8 mouse cellular contexts compared by ENCODE assay signal in genomic region chr2:33887328-33888099, GRCm38 (mm10). TPM values are rescaled to one million over a fixed set of nuclear protein-coding genes. Genes with fewer than 3 reads are reported as not detected.
DNase-seq lines count a peak whose midpoint lies in the region; ATAC-seq and TF ChIP-seq lines count a peak whose summit lies in the region.

TSS of gene Mvb12b (minus strand) at chr2:33887946.

- TF ChIP-seq CTCF in liver, adult 2 months (IDR thresholded peaks at IDR 0.05; ENCODE audit: low read depth, low read length) = no peak

- peak within 1 kb of the TSS; percentile 92 for H3K4me2 ChIP-seq in embryonic facial prominence, embryonic 13.5 days
- peak within 1 kb of the TSS; percentile 78 for H3K4me2 ChIP-seq in stomach, embryonic 15.5 days

- H3K79me2 ChIP-seq in liver, adult 2 months (ENCODE audit: control insufficient read depth, insufficient read depth, low read length) = no peaks in the 10 kb centered on the region

- H3K9me3 ChIP-seq in embryonic facial prominence, embryonic 13.5 days = no peaks in the 10 kb centered on the region
- no peaks in the 10 kb centered on the region for H3K9me3 ChIP-seq in heart, embryonic 10.5 days
- H3K9me3 ChIP-seq in stomach, embryonic 15.5 days = no peaks in the 10 kb centered on the region

- peak; percentile 53 for ATAC-seq in embryonic facial prominence, embryonic 13.5 days (ENCODE audit: insufficient number of reproducible peaks, insufficient read depth, low FRiP score, low TSS enrichment, low read depth)
- ATAC-seq in stomach, embryonic 15.5 days (ENCODE audit: insufficient read depth, low FRiP score, low read depth) = peak; percentile 75

- peaks cover 33% of the 10 kb centered on the region for H3K4me1 ChIP-seq in embryonic facial prominence, embryonic 13.5 days
- peaks cover 29% of the 10 kb centered on the region for H3K4me1 ChIP-seq in heart, embryonic 10.5 days
- H3K4me1 ChIP-seq in liver, adult 2 months (ENCODE audit: control insufficient read depth, insufficient read depth, low read length) = peaks cover 5% of the 10 kb centered on the region
- peaks cover 8% of the 10 kb centered on the region; the same call in 1 of the 2 replicates for H3K4me1 ChIP-seq in stomach, embryonic 15.5 days

- H3K27me3 ChIP-seq in embryonic facial prominence, embryonic 13.5 days = no peaks in the 10 kb centered on the region
- H3K27me3 ChIP-seq in heart, embryonic 10.5 days (ENCODE audit: insufficient read depth, poor library complexity, severe bottlenecking) = peaks cover 8% of the 10 kb centered on the region; the same call in 1 of the 2 replicates
- H3K27me3 ChIP-seq in liver, adult 2 months (ENCODE audit: control insufficient read depth, insufficient read depth, low read length) = no peaks in the 10 kb centered on the region
- H3K27me3 ChIP-seq in stomach, embryonic 15.5 days (replicated peaks) = no peaks in the 10 kb centered on the region

- DNase-seq in B cell, adult 2 months = peak; percentile 37 to 48
- peak; percentile 71 for DNase-seq in adrenal gland, postnatal 25 days
- DNase-seq in heart, embryonic 10.5 days (ENCODE audit: low spot score) = no peak
- peak; percentile 74 for DNase-seq in kidney, adult 9 months
- DNase-seq in liver, adult 2 months (ENCODE audit: extremely low read depth, low read depth, low spot score) = peak; percentile 12
- DNase-seq in naive thymus-derived CD4-positive, alpha-beta T cell, adult 2 months (ENCODE audit: low read depth) = peak; percentile 66

- peak within 1 kb of the TSS; percentile 84 for H3K4me3 ChIP-seq in embryonic facial prominence, embryonic 13.5 days
- peak within 1 kb of the TSS; percentile 92 for H3K4me3 ChIP-seq in heart, embryonic 10.5 days
- H3K4me3 ChIP-seq in liver, adult 2 months (ENCODE audit: insufficient read depth, low read depth, low read length) = peak within 1 kb of the TSS; percentile 77
- peak within 1 kb of the TSS; percentile 61 for H3K4me3 ChIP-seq in stomach, embryonic 15.5 days (replicated peaks)

- 0% methylated on average over 48 of the region's 67 CpGs for WGBS in embryonic facial prominence, embryonic 13.5 days
- WGBS in heart, embryonic 10.5 days = 3% methylated on average over 51 of the region's 67 CpGs
- WGBS in liver, adult 2 months = 13% methylated on average over 52 of the region's 67 CpGs
- WGBS in stomach, embryonic 15.5 days = 2% methylated on average over 20 of the region's 67 CpGs

- H3K9ac ChIP-seq in embryonic facial prominence, embryonic 13.5 days = peak within 1 kb of the TSS; percentile 97
- peak within 1 kb of the TSS; percentile 82 for H3K9ac ChIP-seq in liver, adult 2 months (ENCODE audit: low read depth, low read length)
- peak within 1 kb of the TSS; percentile 55 for H3K9ac ChIP-seq in stomach, embryonic 15.5 days

- H3K27ac ChIP-seq in embryonic facial prominence, embryonic 13.5 days = peak within 1 kb of the TSS; percentile 90
- peak within 1 kb of the TSS; percentile 96 for H3K27ac ChIP-seq in heart, embryonic 10.5 days
- H3K27ac ChIP-seq in liver, adult 2 months (replicated peaks; ENCODE audit: insufficient read depth, low read depth, low read length) = no peak within 1 kb of the TSS
- H3K27ac ChIP-seq in stomach, embryonic 15.5 days = peak within 1 kb of the TSS; percentile 85

- H3K36me3 ChIP-seq in embryonic facial prominence, embryonic 13.5 days = no peaks in the 10 kb centered on the region
- no peaks in the 10 kb centered on the region for H3K36me3 ChIP-seq in heart, embryonic 10.5 days
- H3K36me3 ChIP-seq in liver, adult 2 months (ENCODE audit: control insufficient read depth, insufficient read depth, low read length) = no peaks in the 10 kb centered on the region
- H3K36me3 ChIP-seq in stomach, embryonic 15.5 days = no peaks in the 10 kb centered on the region

- TF ChIP-seq POLR2A in liver, adult 2 months (IDR thresholded peaks at IDR 0.05; ENCODE audit: extremely low read depth, insufficient read depth, low read length) = no peak

RNA-seq across cellular contexts. Expression of gene Mvb12b, which starts in this region (rescaled TPM):
- 12.2 and 20.9 TPM in 2 replicates for total RNA-seq in adrenal gland, postnatal 25 days (2021)
- polyA plus RNA-seq in embryonic facial prominence, embryonic 13.5 days (2015; fragmentation: Nextera tagmentation; extraction: Ambion mirVana) = 23.7 and 25.8 TPM in 2 replicates
- polyA plus RNA-seq in heart, embryonic 10.5 days (2016; fragmentation: Nextera tagmentation; extraction: Ambion mirVana) = 10.0 and 16.6 TPM in 2 replicates
- total RNA-seq in liver, adult 2 months (2014; rRNA removed) = 0.83 and 1.5 TPM in 2 replicates
- 1.4 and 2.7 TPM in 2 replicates for polyA plus RNA-seq in liver, adult 2 months (2012; rRNA removed)
- polyA plus RNA-seq in stomach, embryonic 15.5 days (2015; fragmentation: Nextera tagmentation; extraction: Ambion mirVana) = 17.8 and 19.9 TPM in 2 replicates
